Mouse (Mus musculus) liver, embryonic 14.5 days (tissue): Measurements from ENCODE around the gene Ext2. TPM values are rescaled to one million over a fixed set of nuclear protein-coding genes. Genes with fewer than 3 reads are reported as not detected.

Experiments used
- ATAC-seq: fragments of 200-750 bp; cut with Nextera tagmentation; 2 replicates; pipeline ENCODE4 v1.8.0; 2017; ENCODE audit warnings: moderate number of reproducible peaks, mild to moderate bottlenecking, moderate library complexity; ENCODE audit not compliant: insufficient read depth
- DNase-seq, 3 experiments: peaks; one replicate each; pipeline ENCODE4 v3.0.0-alpha.2; 2012 to 2013; ENCODE audit warnings: low read depth in 3 of 3, low spot score in 3 of 3
- H3K27ac ChIP-seq: fragments of 300-500 bp; sonication (generic); 2 replicates; pipeline ENCODE4 v1.5.1; 2014; ENCODE audit warnings: moderate library complexity, mild to moderate bottlenecking, control low read depth, inconsistent platforms
- H3K27me3 ChIP-seq: fragments of 300-500 bp; sonication (generic); 2 replicates; pipeline ENCODE4 v1.6.1; 2014; ENCODE audit warnings: mild to moderate bottlenecking, low read length, moderate library complexity; ENCODE audit not compliant: control insufficient read depth, insufficient read depth
- H3K36me3 ChIP-seq: fragments of 300-500 bp; sonication (generic); replicated peaks from 2 replicates; pipeline ENCODE4 v1.6.1; 2014; ENCODE audit warnings: low read depth; ENCODE audit not compliant: control insufficient read depth, insufficient read depth
- H3K4me1 ChIP-seq, 2 experiments: fragments of 200-500 bp in 1 of 2; fragments of 300-500 bp in 1 of 2; sonication (generic) in 1 of 2; replicated peaks; 2 replicates each; pipeline ENCODE4 v1.6.1; 2012 to 2014; ENCODE audit warnings: antibody characterized with exemption in 1 of 2, inconsistent platforms in 1 of 2, low read length in 1 of 2; ENCODE audit not compliant: control insufficient read depth in 2 of 2, insufficient read depth in 2 of 2
- H3K4me2 ChIP-seq: fragments of 300-500 bp; sonication (generic); 2 replicates; pipeline ENCODE4 v1.6.1; 2014; ENCODE audit warnings: low read depth, mild to moderate bottlenecking, control low read depth, moderate library complexity
- H3K4me3 ChIP-seq, 2 experiments: fragments of 200-500 bp in 1 of 2; fragments of 300-500 bp in 1 of 2; sonication (generic) in 1 of 2; 2 replicates each; pipeline ENCODE4 v1.5.1; 2012 to 2014; ENCODE audit warnings: low read depth in 2 of 2, low read length in 2 of 2, mild to moderate bottlenecking in 2 of 2, control low read depth in 1 of 2, inconsistent platforms in 1 of 2, moderate library complexity in 1 of 2; ENCODE audit not compliant: insufficient read depth in 1 of 2
- H3K9ac ChIP-seq: fragments of 300-500 bp; sonication (generic); replicated peaks from 2 replicates; pipeline ENCODE4 v1.6.1; 2014; ENCODE audit warnings: mild to moderate bottlenecking, control low read depth, moderate library complexity
- H3K9me3 ChIP-seq: fragments of 300-500 bp; sonication (generic); 2 replicates; pipeline ENCODE4 v1.6.1; 2016; ENCODE audit warnings: low read length, mixed read lengths; ENCODE audit not compliant: control insufficient read depth
- CTCF ChIP-seq: IDR thresholded peaks from 2 replicates; pipeline ENCODE4 v1.5.1; 2016; ENCODE audit warnings: antibody characterized with exemption, low read depth, control low read depth
- EP300 ChIP-seq: IDR thresholded peaks from 2 replicates; pipeline ENCODE4 v1.6.1; 2016; ENCODE audit warnings: antibody characterized with exemption, low read depth
- WGBS: fragments of 180-500 bp; shearing (Covaris S2); extraction: QIAGEN DNeasy Blood & Tissue Kit; methylation state at CpG from one replicate; pipeline ENCODE4 v1.1.7; 2014; ENCODE audit not compliant: insufficient replicate concordance; 5-methylcytosine and 5-hydroxymethylcytosine counted together
- polyA plus RNA-seq, 2 experiments: library from polyadenylated mRNA; depleted of rRNA in 1 of 2; stranded (reverse) in 1 of 2; unstranded in 1 of 2; fragments of >200 nt; fragmentation: Nextera tagmentation in 1 of 2; extraction: Ambion mirVana in 1 of 2; gene quantifications; 2 replicates each; pipeline versions ENCODE4 v1.2.1 to v1.2.3; 2012 to 2014

Gene Ext2
- polyA plus RNA-seq, 2 experiments, result 10.9 to 22.1 TPM

- H3K4me2 ChIP-seq, result no peak overlapping the region
- no peak overlapping the region for H3K4me3 ChIP-seq
- no peaks in the 10 kb centered on the region for H3K9me3 ChIP-seq
- H3K36me3 ChIP-seq, result peaks cover 4% of the 10 kb centered on the region
- no peak for ATAC-seq
- no peak overlapping the region for H3K9ac ChIP-seq
- H3K27ac ChIP-seq, result no peak overlapping the region
- H3K4me1 ChIP-seq, result 0 out of 4 replicates have a peak, but pooled peaks cover 0 to 3% of the 10 kb centered on the region in 2 experiments
- no peaks in the 10 kb centered on the region for H3K27me3 ChIP-seq
- TF ChIP-seq CTCF, result no peak
- no peak for TF ChIP-seq EP300
- no peak for DNase-seq
- WGBS, result 70% methylated on average over 4 of the region's 4 CpGs
These were observed 31.5 kb downstream of the Ext2 start for GRCm38 (mm10) chr2:93790798-93791345.

DNA sequence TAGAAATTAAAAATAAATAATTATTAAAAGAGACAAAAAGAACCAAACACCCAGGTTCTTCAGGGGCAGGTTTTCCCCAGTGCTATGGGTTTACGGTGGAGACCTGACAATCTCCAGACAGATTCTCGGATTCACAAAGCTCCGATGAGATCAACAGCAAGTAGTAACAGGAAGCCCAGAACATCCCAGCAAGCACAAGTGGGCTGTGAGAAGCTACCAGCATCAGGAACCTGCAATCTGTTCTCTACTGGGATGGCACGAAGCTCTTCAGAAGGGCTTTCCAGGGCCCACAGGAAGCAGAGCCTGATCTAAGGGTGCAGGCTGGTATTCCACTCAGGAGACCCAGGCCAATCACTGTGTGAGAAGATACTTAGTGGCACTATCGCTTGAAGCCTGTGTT is 33.8 kb downstream of the Ext2 start:
- H3K4me2 ChIP-seq, result no peak overlapping the region
- 73% methylated on average over 5 of the region's 5 CpGs for WGBS
- no peak overlapping the region for H3K4me3 ChIP-seq
- H3K9me3 ChIP-seq, result no peaks in the 10 kb centered on the region
- ATAC-seq, result no peak
- H3K27me3 ChIP-seq, result no peaks in the 10 kb centered on the region
- H3K36me3 ChIP-seq, result no peaks in the 10 kb centered on the region; the same call in 1 of the 2 replicates
- H3K4me1 ChIP-seq, result 0 out of 4 replicates have a peak, but pooled peaks cover 0 to 3% of the 10 kb centered on the region in 2 experiments
- H3K27ac ChIP-seq, result no peak overlapping the region
- H3K9ac ChIP-seq, result no peak overlapping the region
- DNase-seq, result no peak
- no peak for TF ChIP-seq EP300
- no peak for TF ChIP-seq CTCF

DNA sequence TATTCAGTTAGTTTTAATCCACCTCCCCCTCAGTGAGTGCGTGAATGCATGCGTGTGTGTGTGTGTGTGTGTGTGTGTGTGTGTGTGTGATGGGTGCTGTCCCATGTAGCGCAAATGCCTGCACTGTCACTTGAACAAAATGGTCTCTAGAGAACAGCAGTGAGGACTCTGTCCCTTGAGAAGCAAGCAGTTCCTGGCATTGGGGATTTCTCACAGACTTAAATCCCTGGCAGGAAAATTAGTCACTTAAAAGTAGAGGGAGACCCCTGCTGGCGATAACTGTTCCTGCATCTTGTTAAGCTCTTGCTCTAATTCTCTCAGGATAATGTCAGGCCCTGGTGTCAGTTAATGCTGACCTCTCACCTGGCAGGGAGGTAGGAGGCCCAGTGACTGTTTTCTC is 36.2 kb downstream of the Ext2 start:
- ATAC-seq (no peak), DNase-seq (peak; percentile 36 to 47 (median 41))
- H3K4me2 ChIP-seq, result no peak overlapping the region
- WGBS, result 51% methylated on average over 4 of the region's 4 CpGs
- H3K4me1 ChIP-seq, result no peaks in the 10 kb centered on the region
- H3K27me3 ChIP-seq, result no peaks in the 10 kb centered on the region
- H3K4me3 ChIP-seq, result no peak overlapping the region
- no peak overlapping the region for H3K27ac ChIP-seq
- no peak for TF ChIP-seq EP300
- TF ChIP-seq CTCF, result peak; percentile 68
- H3K36me3 ChIP-seq, result no peaks in the 10 kb centered on the region; the same call in 1 of the 2 replicates
- H3K9me3 ChIP-seq, result no peaks in the 10 kb centered on the region
- H3K9ac ChIP-seq, result no peak overlapping the region

DNA sequence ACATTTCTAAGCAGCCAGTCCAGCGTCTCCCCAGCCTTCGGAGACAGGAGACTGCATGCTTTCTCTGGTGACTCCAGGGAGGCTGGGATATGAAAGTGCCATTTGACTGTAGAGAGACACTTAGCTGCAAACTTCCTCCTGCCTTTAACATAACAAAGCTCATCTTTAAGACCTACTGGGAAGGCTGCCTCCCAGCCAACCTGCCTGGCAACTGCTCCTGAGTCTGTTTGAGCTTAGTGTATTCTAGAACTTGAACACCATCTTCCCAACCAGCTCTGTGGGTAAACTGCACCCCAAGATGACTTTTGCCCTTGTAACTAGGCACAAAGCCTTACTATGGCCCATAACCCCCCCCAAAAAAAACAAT is 37.0 kb downstream of the Ext2 start:
- Histone ChIP-seq H3K36me3 (no peaks in the 10 kb centered on the region), H3K4me1 (no peaks in the 10 kb centered on the region), H3K9me3 (no peaks in the 10 kb centered on the region), H3K4me3 (no peak overlapping the region), H3K9ac (no peak overlapping the region), H3K4me2 (no peak overlapping the region), H3K27me3 (no peaks in the 10 kb centered on the region), H3K27ac (no peak overlapping the region)
- ATAC-seq (no peak), DNase-seq (no peak)
- WGBS, result 71% methylated on average over 2 of the region's 2 CpGs
- TF ChIP-seq CTCF (no peak), EP300 (no peak)

DNA sequence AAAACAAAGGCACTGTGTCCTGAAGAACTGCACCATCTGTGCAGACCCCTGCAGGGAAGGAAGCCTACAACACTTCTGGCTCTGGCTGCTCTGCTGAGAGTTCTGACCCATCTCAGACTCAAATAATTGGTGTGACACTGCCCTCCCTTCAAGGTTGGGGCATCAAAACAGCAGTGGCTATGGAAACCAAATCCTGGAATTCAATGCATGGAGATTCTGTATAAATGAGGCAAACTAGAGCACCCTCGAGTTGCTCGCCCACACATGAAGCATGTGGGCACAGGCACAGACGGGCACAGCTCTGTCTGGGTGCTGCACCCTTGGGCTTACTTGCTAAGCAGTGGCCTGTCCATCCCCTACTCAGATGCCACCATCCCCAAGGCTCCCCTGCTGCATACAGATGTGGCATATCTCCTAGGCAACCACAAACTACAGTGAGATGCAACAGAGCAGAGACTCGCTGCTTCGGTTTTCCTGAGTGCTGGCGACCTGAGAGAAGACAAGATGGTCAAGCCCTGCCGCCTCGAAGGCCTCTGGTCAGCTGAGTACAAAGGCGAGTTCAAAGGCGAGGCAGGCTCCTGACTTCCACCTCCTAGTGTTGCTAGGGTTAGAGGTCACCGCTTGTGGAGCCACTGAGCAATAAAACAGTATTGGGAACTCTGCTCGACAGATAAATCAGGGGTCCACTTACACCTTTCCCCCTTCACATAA is 37.5 kb downstream of the Ext2 start:
- TF ChIP-seq CTCF (no peak), EP300 (no peak)
- DNase-seq (no peak), ATAC-seq (no peak)
- 68% methylated on average over 12 of the region's 12 CpGs for WGBS
- Histone ChIP-seq H3K4me3 (no peak overlapping the region), H3K9ac (no peak overlapping the region), H3K9me3 (no peaks in the 10 kb centered on the region), H3K27me3 (no peaks in the 10 kb centered on the region), H3K36me3 (no peaks in the 10 kb centered on the region), H3K27ac (no peak overlapping the region), H3K4me2 (no peak overlapping the region), H3K4me1 (no peaks in the 10 kb centered on the region)
